8 mouse cellular contexts compared by ENCODE assay signal in genomic region chr13:98208842-98209241, GRCm38 (mm10). TPM values are rescaled to one million over a fixed set of nuclear protein-coding genes. Genes with fewer than 3 reads are reported as not detected.
DNase-seq lines count a peak whose midpoint lies in the region; TF ChIP-seq lines count a peak whose summit lies in the region.

No protein-coding gene starts in this region.

- 0 out of 2 replicates have a peak, but pooled peaks cover 2% of the 10 kb centered on the region for H3K4me1 ChIP-seq in cortical plate, adult 2 months (ENCODE audit: control insufficient read depth, insufficient read depth, low read length)

- peak; percentile 52 for TF ChIP-seq CTCF in cortical plate, adult 2 months (IDR thresholded peaks at IDR 0.05; ENCODE audit: extremely low read depth, insufficient read depth, low read length)

- H3K27ac ChIP-seq in cortical plate, adult 2 months (ENCODE audit: insufficient read depth, low read length): no peak overlapping the region

- intact Hi-C loops in left cerebral cortex, postnatal 36 days (cut with DNase I): no loop called here

- TF ChIP-seq POLR2A in cortical plate, adult 2 months (IDR thresholded peaks at IDR 0.05; ENCODE audit: extremely low read depth, insufficient read depth, low read length): no peak

- no peak overlapping the region for H3K4me3 ChIP-seq in cortical plate, adult 2 months (ENCODE audit: insufficient read depth, low read length)

- peak; percentile 54 to 71 for DNase-seq in cerebellum, postnatal 14 days
- DNase-seq in cerebellum, adult 9-10 months: no peak
- peak; percentile 20 to 21 for DNase-seq in left cerebral cortex, adult 18-20 months (ENCODE audit: low spot score in 2 of 2)
- no peak for DNase-seq in left cerebral cortex, postnatal 36 days (ENCODE audit: low spot score in 2 of 2)
- DNase-seq in right cerebral cortex, adult 2 months (ENCODE audit: low spot score in 2 of 2): peak; percentile 13 to 48
- DNase-seq in adrenal gland, postnatal 4 days (ENCODE audit: low spot score in 2 of 2): no peak
- DNase-seq in kidney, adult 9 months: no peak

RNA-seq across cellular contexts. Expression of gene Arhgef28, which starts 2.6 kb away (rescaled TPM):
- 10 to 100 TPM; 35.4 to 42.3 TPM for total RNA-seq in left cerebral cortex, adult 18-20 months (2021)
- 10 to 100 TPM; 33.0 to 40.7 TPM for total RNA-seq in left cerebral cortex, postnatal 36 days (2021)
- polyA plus RNA-seq in cortical plate, adult 2 months (2012; rRNA removed): 13.9 and 15.6 TPM in 2 replicates
- total RNA-seq in adrenal gland, postnatal 4 days (2021): 10 to 100 TPM; 31.2 to 47.6 TPM

RNA-seq across cellular contexts. Expression of gene Utp15, which starts 54.0 kb away (rescaled TPM):
- 10 to 100 TPM; 22.5 to 22.8 TPM for total RNA-seq in left cerebral cortex, adult 18-20 months (2021)
- total RNA-seq in left cerebral cortex, postnatal 36 days (2021): 10 to 100 TPM; 19.5 to 21.2 TPM
- 20.1 and 22.6 TPM in 2 replicates for polyA plus RNA-seq in cortical plate, adult 2 months (2012; rRNA removed)
- total RNA-seq in adrenal gland, postnatal 4 days (2021): 10 to 100 TPM; 26.0 to 29.6 TPM

RNA-seq across cellular contexts. Expression of gene Ankra2, which starts 54.0 kb away (rescaled TPM):
- 10 to 100 TPM; 44.6 to 45.9 TPM for total RNA-seq in left cerebral cortex, adult 18-20 months (2021)
- total RNA-seq in left cerebral cortex, postnatal 36 days (2021): 10 to 100 TPM; 48.3 to 53.0 TPM
- 50.5 and 51.9 TPM in 2 replicates for polyA plus RNA-seq in cortical plate, adult 2 months (2012; rRNA removed)
- total RNA-seq in adrenal gland, postnatal 4 days (2021): 10 to 100 TPM; 35.3 to 36.2 TPM

Comparison
In these comparisons a context has a peak if more than half of its experiments do, and no peak if none do; other contexts are left out.
1. DNase-seq: peak in cerebellum, postnatal 14 days (2 of 2), left cerebral cortex, adult 18-20 months (2 of 2) and right cerebral cortex, adult 2 months (2 of 2); none in cerebellum, adult 9-10 months (single experiment), left cerebral cortex, postnatal 36 days (0 of 2), adrenal gland, postnatal 4 days (0 of 2) and kidney, adult 9 months (single experiment).